Mouse (Mus musculus) liver, adult (tissue): ENCODE results near the gene Myom3.

Experiments used
- GATA4 ChIP-seq: IDR thresholded peaks from 2 replicates; pipeline ENCODE4 v1.6.1; 2014; ENCODE audit warnings: mild to moderate bottlenecking, low read length; ENCODE audit not compliant: insufficient replicate concordance

The Myom3 gene

GRCm38 (mm10) chr4:135821772-135822171 is 62.3 kb downstream of the Myom3 start:
- TF ChIP-seq GATA4: no peak

DNA sequence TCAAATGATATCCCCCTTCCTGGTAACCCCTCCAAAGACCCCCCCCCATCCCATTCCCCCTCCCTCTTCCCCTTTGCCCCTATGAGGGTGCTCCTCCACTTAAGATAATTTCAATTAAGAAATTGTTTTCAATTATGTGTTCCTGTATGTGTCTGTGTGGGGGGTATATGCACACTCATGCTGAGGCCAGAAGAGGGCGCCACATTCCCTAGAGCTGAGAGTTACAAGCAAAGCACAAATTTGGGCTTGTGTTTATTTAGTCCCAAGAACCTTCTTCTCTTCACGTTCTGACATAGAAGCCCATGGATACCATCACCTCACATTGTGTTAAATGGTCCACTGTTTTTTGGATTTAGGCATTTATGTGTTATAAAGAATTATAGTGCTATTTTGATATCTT is 63.8 kb downstream of the Myom3 start:
- TF ChIP-seq GATA4: no peak

DNA sequence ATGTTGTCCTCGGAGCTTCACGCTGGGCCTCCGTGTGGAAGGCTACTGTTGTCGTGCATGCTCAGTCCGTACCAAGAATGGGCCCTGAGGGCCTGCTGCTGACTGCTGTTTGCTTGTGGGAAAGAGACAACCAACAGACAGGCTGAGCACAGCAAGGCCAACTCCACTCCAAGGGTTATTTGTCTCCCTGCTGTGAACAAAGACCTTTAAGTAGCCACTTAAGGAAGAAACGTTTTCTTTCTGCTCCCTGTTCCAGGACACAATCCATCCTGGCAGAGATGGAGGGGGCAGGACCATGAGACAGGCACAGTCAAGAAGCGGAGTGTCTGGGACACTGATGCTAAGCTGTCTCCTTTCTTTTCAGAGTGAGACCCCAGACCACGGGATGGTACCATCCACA is 64.7 kb downstream of the Myom3 start:
- TF ChIP-seq GATA4: no peak

DNA sequence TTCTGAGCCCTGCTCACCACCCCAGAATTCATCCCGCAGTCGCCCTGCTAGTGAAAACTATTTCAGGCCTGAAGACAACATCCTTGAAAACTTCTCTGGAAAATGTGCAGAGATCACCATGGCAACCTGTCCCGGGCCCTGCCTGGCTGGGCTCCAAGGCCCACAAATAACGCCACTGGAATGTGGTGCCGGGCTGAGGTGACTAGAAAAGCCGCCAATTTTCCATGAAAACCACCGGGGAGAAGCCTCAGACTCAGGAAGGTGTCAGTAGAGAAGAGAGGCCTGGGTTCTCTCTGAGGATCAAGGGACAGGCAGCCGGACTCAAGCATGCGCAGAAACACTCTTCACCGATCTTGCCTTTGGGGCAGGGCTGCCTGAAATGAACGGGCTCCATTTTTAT is 69.0 kb downstream of the Myom3 start:
- no peak for TF ChIP-seq GATA4

GRCm38 (mm10) chr4:135832070-135832469 is 72.6 kb downstream of the Myom3 start:
- TF ChIP-seq GATA4: no peak

DNA sequence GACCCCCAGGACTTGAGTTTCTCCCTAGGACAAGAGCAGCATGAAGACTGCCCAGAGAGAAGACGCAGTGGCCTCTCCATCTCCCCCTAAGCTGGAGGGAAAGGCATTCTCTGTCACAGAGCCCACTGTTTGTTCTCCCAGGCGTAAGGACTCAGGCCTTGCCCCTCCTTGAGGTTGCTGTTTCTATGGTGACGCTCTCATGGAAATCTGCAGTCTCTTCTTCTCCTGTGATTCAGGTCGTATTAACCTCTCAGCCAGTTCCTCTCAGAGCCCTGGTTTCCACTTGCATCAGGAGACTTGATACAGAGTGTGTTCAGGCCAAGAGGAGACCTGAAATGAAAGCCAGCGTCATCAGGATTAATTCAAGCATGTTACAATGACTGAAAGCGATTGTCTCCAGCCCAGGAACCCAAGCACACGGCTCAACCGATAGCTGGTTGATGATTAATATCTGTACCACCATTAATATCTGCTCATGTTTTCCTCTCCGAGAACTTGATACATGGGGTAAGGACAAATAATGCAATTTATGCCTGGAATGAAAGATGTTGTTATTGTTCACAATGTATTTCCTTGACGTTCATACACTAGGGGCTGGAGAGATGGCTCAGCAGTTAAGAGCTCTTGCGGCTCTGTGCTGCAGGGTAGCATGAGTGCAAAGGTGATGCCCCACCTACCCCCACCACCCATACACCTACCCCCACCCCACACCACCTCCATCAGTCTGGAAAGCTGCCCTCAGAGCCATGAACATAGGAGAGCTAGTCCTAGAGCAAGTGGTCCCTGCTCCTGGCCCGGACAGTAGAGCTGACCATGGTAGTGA is 74.0 kb downstream of the Myom3 start:
- no peak for TF ChIP-seq GATA4

DNA sequence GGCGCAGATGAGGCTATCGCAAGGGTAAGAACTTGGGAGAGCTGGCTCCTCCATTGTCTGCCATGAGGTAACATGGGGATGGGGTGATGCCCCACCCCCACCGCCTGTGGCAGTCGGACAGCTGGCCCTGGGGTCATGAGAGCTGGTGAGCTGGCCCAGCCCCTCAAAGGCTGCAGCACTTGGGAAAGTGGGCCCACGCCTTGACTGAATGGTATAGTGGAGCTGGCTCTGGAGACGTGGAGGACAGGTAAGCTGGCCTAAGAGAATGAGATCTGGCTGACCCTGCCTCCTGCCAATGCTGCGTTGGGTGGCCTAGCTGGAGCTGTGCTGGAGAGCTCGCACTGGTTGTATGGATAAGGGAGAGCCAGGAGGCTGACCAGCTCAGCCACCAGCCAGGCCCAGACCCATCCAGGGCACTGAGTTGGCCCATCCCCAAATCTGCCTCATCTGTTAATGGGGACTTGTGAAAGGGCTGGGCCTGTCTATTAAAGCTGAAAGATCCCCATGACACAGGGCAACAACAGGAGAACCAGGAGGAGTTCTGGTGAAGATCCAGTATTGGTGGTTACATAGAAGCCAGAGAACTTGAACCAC is 74.7 kb downstream of the Myom3 start:
- no peak for TF ChIP-seq GATA4

- TF ChIP-seq GATA4: no peak
Measured at GRCm38 (mm10) chr4:135838925-135839292, 79.4 kb downstream of the Myom3 start.

DNA sequence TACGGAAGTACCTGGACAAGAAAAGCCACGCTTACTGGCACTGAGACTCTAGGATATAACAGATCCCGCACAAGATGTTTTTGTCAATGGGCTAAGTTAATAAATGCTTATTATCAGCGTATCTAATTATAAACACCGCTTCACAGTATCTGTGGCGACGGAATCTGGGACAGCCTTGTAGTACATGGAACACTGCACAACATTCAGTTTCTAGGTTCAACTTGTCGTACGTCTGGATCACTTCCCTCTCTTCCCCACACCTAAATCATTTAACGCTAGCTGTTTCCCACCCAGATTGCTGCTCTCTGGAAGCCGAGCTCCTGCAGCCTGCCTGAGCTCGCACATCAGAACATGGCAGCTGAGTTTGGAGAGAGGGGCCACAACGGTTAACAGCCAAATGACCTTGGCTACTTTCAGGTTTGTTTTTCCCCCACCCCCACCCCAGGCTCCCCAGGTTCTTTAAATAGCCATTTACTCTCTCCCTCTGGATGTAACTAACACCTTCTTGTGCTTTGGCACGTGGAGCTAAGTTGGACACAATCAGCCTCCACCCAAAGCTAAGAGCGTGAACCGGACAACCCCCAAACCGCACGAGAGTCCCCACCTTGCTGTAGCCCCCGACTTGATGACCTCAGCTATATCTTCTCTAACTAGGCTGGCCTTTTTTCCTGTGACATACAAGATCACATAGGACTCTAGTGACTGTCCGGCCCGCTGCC is 79.9 kb downstream of the Myom3 start:
- no peak for TF ChIP-seq GATA4

DNA sequence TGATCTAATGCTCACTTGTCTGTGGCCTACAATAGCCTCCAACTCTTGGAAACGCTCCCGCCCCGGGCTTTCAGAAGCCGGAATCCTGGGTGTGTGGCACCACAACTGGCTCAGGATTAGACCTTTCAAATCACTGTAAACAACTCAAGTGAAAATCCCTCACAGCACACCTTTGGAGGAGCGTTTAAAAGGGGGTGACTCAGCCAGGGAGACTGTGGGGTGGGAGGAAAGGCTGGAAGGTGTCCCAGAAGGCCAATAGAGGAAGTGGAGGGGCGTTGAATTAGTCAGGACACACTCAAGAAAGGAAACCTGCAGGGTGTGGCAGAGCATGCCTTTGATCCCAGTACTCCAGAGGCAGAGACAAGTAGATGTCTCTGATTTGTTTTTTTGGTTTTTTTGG is 84.9 kb downstream of the Myom3 start:
- TF ChIP-seq GATA4: no peak

GRCm38 (mm10) chr4:135847581-135847980 is 88.1 kb downstream of the Myom3 start:
- no peak for TF ChIP-seq GATA4

DNA sequence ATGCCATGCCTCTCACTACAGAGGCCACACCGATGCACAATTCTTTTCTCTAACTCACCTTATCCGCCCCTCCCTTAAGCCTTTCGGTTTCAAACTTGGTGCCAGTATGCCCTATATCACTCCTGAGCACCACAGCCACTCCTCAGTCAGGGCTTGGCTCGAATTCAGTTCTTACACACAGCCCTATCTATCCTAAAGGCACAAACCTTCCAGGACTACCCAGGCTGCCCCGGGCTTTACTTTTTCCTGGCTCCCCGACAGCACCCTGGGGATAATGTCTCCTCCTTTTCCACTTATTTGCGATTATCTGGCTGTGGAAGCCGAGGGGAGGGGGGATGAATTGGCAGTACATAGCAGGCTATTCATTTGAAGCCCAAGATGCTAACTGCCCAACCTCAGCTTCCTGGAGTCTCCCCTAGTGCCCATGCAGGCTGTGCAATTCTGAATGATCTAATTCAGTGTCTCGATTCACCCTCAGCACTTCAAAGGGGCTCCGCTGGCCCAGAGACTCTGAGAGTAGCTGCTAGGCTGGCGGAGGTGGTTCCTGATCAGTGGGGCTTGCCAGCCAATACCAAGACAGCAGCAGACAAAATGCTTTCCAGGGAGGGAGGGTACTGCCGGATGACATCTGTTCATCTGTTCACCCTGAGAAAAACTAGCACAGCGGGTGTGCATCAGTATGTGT is 91.0 kb downstream of the Myom3 start:
- TF ChIP-seq GATA4: no peak

GRCm38 (mm10) chr4:135851942-135852341 is 92.4 kb downstream of the Myom3 start:
- TF ChIP-seq GATA4: no peak

- TF ChIP-seq GATA4: no peak
Measured at GRCm38 (mm10) chr4:135853987-135854546, 94.6 kb downstream of the Myom3 start.

- no peak for TF ChIP-seq GATA4
Measured at GRCm38 (mm10) chr4:135854630-135855029, 95.1 kb downstream of the Myom3 start.
